Mouse (Mus musculus) heart, embryonic 11.5 days (tissue): Measurements from ENCODE around the gene Il18. TPM values are rescaled to one million over a fixed set of nuclear protein-coding genes. Genes with fewer than 3 reads are reported as not detected.

Experiments
- ATAC-seq: fragments of 200-750 bp; cut with Nextera tagmentation; replicated peaks from 2 replicates; pipeline ENCODE4 v1.8.0; 2017; ENCODE audit warnings: moderate library complexity; ENCODE audit not compliant: insufficient number of reproducible peaks, low FRiP score, low TSS enrichment
- H3K27ac ChIP-seq: fragments of 300-500 bp; sonication (generic); 2 replicates; pipeline ENCODE4 v1.5.1; 2014; ENCODE audit warnings: mild to moderate bottlenecking, low read depth, low read length
- H3K27me3 ChIP-seq: fragments of 300-500 bp; sonication (generic); 2 replicates; pipeline ENCODE4 v1.6.1; 2014; ENCODE audit warnings: mild to moderate bottlenecking, low read length, mixed read lengths; ENCODE audit not compliant: control insufficient read depth, insufficient read depth
- H3K36me3 ChIP-seq: fragments of 300-500 bp; sonication (generic); 2 replicates; pipeline ENCODE4 v1.6.1; 2014; ENCODE audit warnings: mild to moderate bottlenecking, low read length, moderate library complexity, mixed read lengths; ENCODE audit not compliant: control insufficient read depth, insufficient read depth
- H3K4me1 ChIP-seq: fragments of 300-500 bp; sonication (generic); 2 replicates; pipeline ENCODE4 v1.6.1; 2014; ENCODE audit warnings: low read length; ENCODE audit not compliant: control insufficient read depth, insufficient read depth
- H3K4me2 ChIP-seq: fragments of 300-500 bp; sonication (generic); 2 replicates; pipeline ENCODE4 v1.6.1; 2014; ENCODE audit warnings: mild to moderate bottlenecking, moderate library complexity
- H3K4me3 ChIP-seq: fragments of 300-500 bp; sonication (generic); 2 replicates; pipeline ENCODE4 v1.5.1; 2014; ENCODE audit warnings: low read depth, low read length
- H3K9ac ChIP-seq: fragments of 300-500 bp; sonication (generic); 2 replicates; pipeline ENCODE4 v1.6.1; 2014; ENCODE audit warnings: mild to moderate bottlenecking, low read depth, low read length, moderate library complexity
- H3K9me3 ChIP-seq: fragments of 300-500 bp; sonication (generic); replicated peaks from 2 replicates; pipeline ENCODE4 v1.6.1; 2016; ENCODE audit warnings: low read length; ENCODE audit not compliant: control insufficient read depth
- WGBS: fragments of 180-500 bp; shearing (Covaris S2); extraction: QIAGEN DNeasy Blood & Tissue Kit; methylation state at CpG from one replicate; pipeline ENCODE4 v1.1.7; 2014; ENCODE audit not compliant: insufficient replicate concordance; 5-methylcytosine and 5-hydroxymethylcytosine counted together
- polyA plus RNA-seq: library from polyadenylated mRNA; unstranded; fragments of >200 nt; fragmentation: Nextera tagmentation; extraction: Ambion mirVana; gene quantifications from 2 replicates; pipeline ENCODE4 v1.2.1, GENCODE M21; 2014

Gene Il18
- polyA plus RNA-seq, 1 experiment from 2014 or later, result 5.5 TPM

GRCm38 (mm10) chr9:50540170-50540569 is 14.5 kb upstream of the Il18 start:
- H3K36me3 ChIP-seq, result no peaks in the 10 kb centered on the region
- 65% methylated on average over 7 of the region's 7 CpGs for WGBS
- H3K4me2 ChIP-seq, result no peak overlapping the region

DNA sequence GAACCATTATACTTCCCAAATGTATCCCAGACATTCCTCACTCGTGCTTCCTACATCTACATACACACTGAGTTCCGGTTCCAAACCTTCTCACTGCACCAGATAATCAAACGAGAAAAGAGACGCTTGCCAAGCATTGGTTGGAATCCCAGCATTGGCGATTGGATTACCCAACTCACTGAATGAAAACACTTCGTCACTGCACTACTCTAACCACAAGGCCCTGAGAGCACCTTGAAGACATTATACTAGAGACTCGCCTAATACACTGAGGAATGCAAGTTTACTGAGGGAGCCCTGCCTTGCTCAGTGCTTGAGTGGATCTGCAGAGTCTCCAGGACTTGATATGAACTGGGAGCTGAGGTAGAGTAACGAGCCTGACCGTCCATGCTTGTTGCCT is 12.2 kb upstream of the Il18 start:
- ATAC-seq, result no peak
- H3K27me3 ChIP-seq, result no peaks in the 10 kb centered on the region
- WGBS, result 71% methylated on average over 9 of the region's 9 CpGs

More at GRCm38 (mm10) chr9:50540170-50540569, 14.5 kb upstream of the Il18 start:
- no peaks in the 10 kb centered on the region for H3K9me3 ChIP-seq
- no peak overlapping the region for H3K27ac ChIP-seq
- H3K4me3 ChIP-seq, result no peak overlapping the region
- H3K4me1 ChIP-seq, result no peaks in the 10 kb centered on the region
- no peak overlapping the region for H3K9ac ChIP-seq
- no peak for ATAC-seq
- H3K27me3 ChIP-seq, result no peaks in the 10 kb centered on the region

GRCm38 (mm10) chr9:50547859-50548478 is 6.7 kb upstream of the Il18 start:
- H3K27ac ChIP-seq, result no peak overlapping the region
- peaks cover 3% of the 10 kb centered on the region; the same call in 1 of the 2 replicates for H3K4me1 ChIP-seq
- no peaks in the 10 kb centered on the region for H3K27me3 ChIP-seq
- ATAC-seq, result no peak
- WGBS, result 25% methylated on average over 5 of the region's 5 CpGs
- H3K9ac ChIP-seq, result no peak overlapping the region
- H3K4me2 ChIP-seq, result no peak overlapping the region
- no peaks in the 10 kb centered on the region for H3K9me3 ChIP-seq
- H3K4me3 ChIP-seq, result no peak overlapping the region
- no peaks in the 10 kb centered on the region for H3K36me3 ChIP-seq

More for the DNA sequence above, 12.2 kb upstream of the Il18 start:
- Histone ChIP-seq H3K4me3 (no peak overlapping the region), H3K9me3 (no peaks in the 10 kb centered on the region), H3K36me3 (no peaks in the 10 kb centered on the region), H3K9ac (no peak overlapping the region), H3K4me2 (no peak overlapping the region), H3K27ac (no peak overlapping the region), H3K4me1 (no peaks in the 10 kb centered on the region)

GRCm38 (mm10) chr9:50548936-50549335 is 5.7 kb upstream of the Il18 start:
- Histone ChIP-seq H3K4me3 (no peak overlapping the region), H3K4me1 (peaks cover 3% of the 10 kb centered on the region; the same call in 1 of the 2 replicates), H3K27ac (no peak overlapping the region), H3K4me2 (no peak overlapping the region), H3K9me3 (no peaks in the 10 kb centered on the region), H3K36me3 (no peaks in the 10 kb centered on the region), H3K27me3 (no peaks in the 10 kb centered on the region), H3K9ac (no peak overlapping the region)
- WGBS, result 82% methylated on average over 4 of the region's 4 CpGs
- no peak for ATAC-seq

DNA sequence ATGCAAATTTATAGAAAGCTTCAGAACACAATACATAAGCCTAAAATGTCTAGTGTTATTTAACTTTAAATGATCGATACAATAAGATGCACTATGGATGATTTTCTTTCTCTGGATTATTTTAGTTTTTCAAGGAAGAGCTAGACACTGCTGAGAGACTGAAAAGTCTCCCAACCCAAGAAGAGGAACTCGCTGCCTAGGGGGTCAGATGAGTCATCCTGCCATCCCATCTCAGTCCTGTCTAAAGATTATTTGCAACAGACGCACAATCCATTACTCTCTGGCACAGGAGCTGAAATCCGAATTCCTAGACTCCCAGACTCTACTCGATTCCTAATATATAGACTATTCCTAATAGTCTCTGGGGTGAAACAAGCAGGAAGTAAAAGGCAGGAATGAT is 2.4 kb upstream of the Il18 start:
- WGBS, result 55% methylated on average over 5 of the region's 5 CpGs

GRCm38 (mm10) chr9:50553547-50553946 is 1.1 kb upstream of the Il18 start:
- no peak for ATAC-seq
- Histone ChIP-seq H3K4me2 (no peak overlapping the region), H3K4me3 (no peak overlapping the region), H3K4me1 (no peaks in the 10 kb centered on the region), H3K27ac (no peak overlapping the region), H3K9me3 (no peaks in the 10 kb centered on the region), H3K27me3 (no peaks in the 10 kb centered on the region), H3K9ac (no peak overlapping the region), H3K36me3 (no peaks in the 10 kb centered on the region)
- 60% methylated on average over 2 of the region's 2 CpGs for WGBS

More for the DNA sequence above, 2.4 kb upstream of the Il18 start:
- no peak overlapping the region for H3K4me3 ChIP-seq
- no peak overlapping the region for H3K9ac ChIP-seq
- ATAC-seq, result no peak
- no peaks in the 10 kb centered on the region for H3K9me3 ChIP-seq
- H3K27ac ChIP-seq, result no peak overlapping the region
- H3K36me3 ChIP-seq, result no peaks in the 10 kb centered on the region
- H3K4me1 ChIP-seq, result peaks cover 3% of the 10 kb centered on the region; the same call in 1 of the 2 replicates
- H3K4me2 ChIP-seq, result no peak overlapping the region
- no peaks in the 10 kb centered on the region for H3K27me3 ChIP-seq

DNA sequence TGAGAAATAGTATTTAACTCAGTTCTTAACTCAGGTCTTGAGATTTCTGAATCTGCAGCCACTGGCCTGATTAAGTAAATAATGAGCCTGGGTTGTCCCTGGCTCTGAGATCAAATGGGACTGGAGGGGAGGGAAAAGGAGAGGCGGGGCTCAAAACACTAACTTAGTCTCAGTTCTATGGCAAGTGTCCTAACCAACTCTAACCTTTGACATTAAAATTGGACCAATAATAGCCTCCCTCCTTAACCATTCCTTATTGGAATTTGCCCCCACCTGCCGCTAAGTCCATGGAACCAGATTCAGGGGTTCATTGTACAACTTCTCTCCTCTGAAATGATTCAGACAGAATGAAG is 443 bp downstream of the Il18 start, which contains the start of gene Bco2:
Gene Bco2, minus strand, starts transcription at position 88 of the 353 bp plus-strand sequence.
- Histone ChIP-seq H3K27me3 (no peaks in the 10 kb centered on the region; the same call in 1 of the 2 replicates), H3K4me2 (peak within 1 kb of the TSS; percentile 42), H3K9me3 (no peaks in the 10 kb centered on the region), H3K4me3 (no peak within 1 kb of the TSS), H3K36me3 (no peaks in the 10 kb centered on the region), H3K9ac (no peak within 1 kb of the TSS), H3K4me1 (no peaks in the 10 kb centered on the region), H3K27ac (no peak within 1 kb of the TSS; the same call in 1 of the 2 replicates)
- no peak for ATAC-seq
- 48% methylated on average over 2 of the region's 2 CpGs for WGBS

GRCm38 (mm10) chr9:50561145-50561917 is 6.7 kb downstream of the Il18 start, which contains the start of gene Tex12:
TSS of gene Tex12 (minus strand) at chr9:50561325.
- 75% methylated on average over 38 of the region's 38 CpGs for WGBS
- H3K27me3 ChIP-seq, result no peaks in the 10 kb centered on the region; the same call in 1 of the 2 replicates
- H3K4me2 ChIP-seq, result no peak within 1 kb of the TSS
- H3K27ac ChIP-seq, result no peak within 1 kb of the TSS
- no peak within 1 kb of the TSS for H3K9ac ChIP-seq
- H3K4me1 ChIP-seq, result no peaks in the 10 kb centered on the region
- no peak for ATAC-seq
- H3K36me3 ChIP-seq, result no peaks in the 10 kb centered on the region
- H3K4me3 ChIP-seq, result no peak within 1 kb of the TSS
- no peaks in the 10 kb centered on the region for H3K9me3 ChIP-seq
